Mouse (Mus musculus): ENCODE data around the gene Atp6v0c. TPM values are rescaled to one million over a fixed set of nuclear protein-coding genes. Genes with fewer than 3 reads are reported as not detected.

Gene Atp6v0c
- polyA plus RNA-seq, 1 experiment from 2014 or later = 783 TPM

GRCm38 (mm10) chr17:24201092-24201491 lies 31.6 kb upstream of the Atp6v0c start:
- no peak overlapping the region for H3K4me2 ChIP-seq (ENCODE audit: low read depth, low read length)

GRCm38 (mm10) chr17:24199741-24200140 lies 30.2 kb upstream of the Atp6v0c start:
- H3K4me1 ChIP-seq (ENCODE audit: control insufficient read depth, insufficient read depth, low read length) = peaks cover 39% of the 10 kb centered on the region
- no peaks in the 10 kb centered on the region; the same call in 1 of the 2 replicates for H3K36me3 ChIP-seq (ENCODE audit: control insufficient read depth, insufficient read depth, low read length)
- H3K9ac ChIP-seq (ENCODE audit: low read depth, low read length) = no peak overlapping the region
- ATAC-seq = no peak
- no peaks in the 10 kb centered on the region for H3K27me3 ChIP-seq (replicated peaks; ENCODE audit: control insufficient read depth, insufficient read depth, low read length)
- no peak overlapping the region for H3K4me2 ChIP-seq (ENCODE audit: low read depth, low read length)
- H3K4me3 ChIP-seq (ENCODE audit: low read length) = no peak overlapping the region
- no peaks in the 10 kb centered on the region for H3K9me3 ChIP-seq (ENCODE audit: control insufficient read depth, low read length)
- H3K27ac ChIP-seq (ENCODE audit: low read length) = no peak overlapping the region
- WGBS = 64% methylated on average over 4 of the region's 4 CpGs

More at GRCm38 (mm10) chr17:24201092-24201491, 31.6 kb upstream of the Atp6v0c start:
- Histone ChIP-seq H3K27me3 (replicated peaks; ENCODE audit: control insufficient read depth, insufficient read depth, low read length) (no peaks in the 10 kb centered on the region; the same call in 1 of the 2 replicates), H3K4me3 (ENCODE audit: low read length) (no peak overlapping the region), H3K4me1 (ENCODE audit: control insufficient read depth, insufficient read depth, low read length) (peaks cover 47% of the 10 kb centered on the region), H3K9ac (ENCODE audit: low read depth, low read length) (no peak overlapping the region), H3K9me3 (ENCODE audit: control insufficient read depth, low read length) (no peaks in the 10 kb centered on the region), H3K36me3 (ENCODE audit: control insufficient read depth, insufficient read depth, low read length) (no peaks in the 10 kb centered on the region; the same call in 1 of the 2 replicates), H3K27ac (ENCODE audit: low read length) (peak overlapping the region; percentile 55)
- ATAC-seq = peak; percentile 61
- 65% methylated on average over 4 of the region's 4 CpGs for WGBS

GRCm38 (mm10) chr17:24199252-24199651 lies 29.8 kb upstream of the Atp6v0c start:
- Histone ChIP-seq H3K9me3 (ENCODE audit: control insufficient read depth, low read length) (no peaks in the 10 kb centered on the region), H3K4me1 (ENCODE audit: control insufficient read depth, insufficient read depth, low read length) (peaks cover 35% of the 10 kb centered on the region), H3K27ac (ENCODE audit: low read length) (no peak overlapping the region), H3K36me3 (ENCODE audit: control insufficient read depth, insufficient read depth, low read length) (no peaks in the 10 kb centered on the region; the same call in 1 of the 2 replicates), H3K4me2 (ENCODE audit: low read depth, low read length) (no peak overlapping the region), H3K4me3 (ENCODE audit: low read length) (no peak overlapping the region), H3K27me3 (replicated peaks; ENCODE audit: control insufficient read depth, insufficient read depth, low read length) (no peaks in the 10 kb centered on the region), H3K9ac (ENCODE audit: low read depth, low read length) (no peak overlapping the region)
- WGBS = 82% methylated on average over 4 of the region's 4 CpGs
- no peak for ATAC-seq

GRCm38 (mm10) chr17:24197032-24197824 lies 27.7 kb upstream of the Atp6v0c start:
- no peak for ATAC-seq
- H3K4me3 ChIP-seq (ENCODE audit: low read length) = no peak overlapping the region
- H3K36me3 ChIP-seq (ENCODE audit: control insufficient read depth, insufficient read depth, low read length) = no peaks in the 10 kb centered on the region; the same call in 1 of the 2 replicates
- no peaks in the 10 kb centered on the region for H3K9me3 ChIP-seq (ENCODE audit: control insufficient read depth, low read length)
- H3K4me2 ChIP-seq (ENCODE audit: low read depth, low read length) = no peak overlapping the region
- no peak overlapping the region for H3K27ac ChIP-seq (ENCODE audit: low read length)
- H3K4me1 ChIP-seq (ENCODE audit: control insufficient read depth, insufficient read depth, low read length) = peaks cover 16% of the 10 kb centered on the region
- H3K27me3 ChIP-seq (replicated peaks; ENCODE audit: control insufficient read depth, insufficient read depth, low read length) = no peaks in the 10 kb centered on the region
- no peak overlapping the region for H3K9ac ChIP-seq (ENCODE audit: low read depth, low read length)
- 57% methylated on average over 15 of the region's 15 CpGs for WGBS

GRCm38 (mm10) chr17:24195349-24195748 lies 25.8 kb upstream of the Atp6v0c start:
- Histone ChIP-seq H3K9ac (ENCODE audit: low read depth, low read length) (no peak overlapping the region), H3K27me3 (replicated peaks; ENCODE audit: control insufficient read depth, insufficient read depth, low read length) (no peaks in the 10 kb centered on the region), H3K9me3 (ENCODE audit: control insufficient read depth, low read length) (no peaks in the 10 kb centered on the region), H3K36me3 (ENCODE audit: control insufficient read depth, insufficient read depth, low read length) (no peaks in the 10 kb centered on the region; the same call in 1 of the 2 replicates), H3K4me3 (ENCODE audit: low read length) (no peak overlapping the region), H3K4me2 (ENCODE audit: low read depth, low read length) (no peak overlapping the region), H3K4me1 (ENCODE audit: control insufficient read depth, insufficient read depth, low read length) (peaks cover 5% of the 10 kb centered on the region), H3K27ac (ENCODE audit: low read length) (no peak overlapping the region)
- WGBS = 61% methylated on average over 2 of the region's 2 CpGs
- ATAC-seq = no peak

GRCm38 (mm10) chr17:24193769-24194168 lies 24.3 kb upstream of the Atp6v0c start:
- H3K4me3 ChIP-seq (ENCODE audit: low read length) = no peak overlapping the region
- no peaks in the 10 kb centered on the region; the same call in 1 of the 2 replicates for H3K4me1 ChIP-seq (ENCODE audit: control insufficient read depth, insufficient read depth, low read length)
- no peaks in the 10 kb centered on the region for H3K9me3 ChIP-seq (ENCODE audit: control insufficient read depth, low read length)
- no peak for ATAC-seq
- no peak overlapping the region for H3K9ac ChIP-seq (ENCODE audit: low read depth, low read length)
- no peak overlapping the region for H3K4me2 ChIP-seq (ENCODE audit: low read depth, low read length)
- no peak overlapping the region for H3K27ac ChIP-seq (ENCODE audit: low read length)
- no peaks in the 10 kb centered on the region for H3K27me3 ChIP-seq (replicated peaks; ENCODE audit: control insufficient read depth, insufficient read depth, low read length)
- WGBS = 79% methylated on average over 5 of the region's 5 CpGs
- no peaks in the 10 kb centered on the region; the same call in 1 of the 2 replicates for H3K36me3 ChIP-seq (ENCODE audit: control insufficient read depth, insufficient read depth, low read length)

GRCm38 (mm10) chr17:24193268-24193667 lies 23.8 kb upstream of the Atp6v0c start:
- Histone ChIP-seq H3K9ac (ENCODE audit: low read depth, low read length) (no peak overlapping the region), H3K36me3 (ENCODE audit: control insufficient read depth, insufficient read depth, low read length) (no peaks in the 10 kb centered on the region; the same call in 1 of the 2 replicates), H3K27me3 (replicated peaks; ENCODE audit: control insufficient read depth, insufficient read depth, low read length) (no peaks in the 10 kb centered on the region), H3K4me3 (ENCODE audit: low read length) (no peak overlapping the region), H3K9me3 (ENCODE audit: control insufficient read depth, low read length) (no peaks in the 10 kb centered on the region), H3K27ac (ENCODE audit: low read length) (no peak overlapping the region), H3K4me1 (ENCODE audit: control insufficient read depth, insufficient read depth, low read length) (no peaks in the 10 kb centered on the region; the same call in 1 of the 2 replicates), H3K4me2 (ENCODE audit: low read depth, low read length) (no peak overlapping the region)
- WGBS = 88% methylated on average over 8 of the region's 8 CpGs
- no peak for ATAC-seq

- no peak for ATAC-seq
- H3K4me1 ChIP-seq (ENCODE audit: control insufficient read depth, insufficient read depth, low read length) = no peaks in the 10 kb centered on the region; the same call in 1 of the 2 replicates
These were observed 23.3 kb upstream of the Atp6v0c start for GRCm38 (mm10) chr17:24192848-24193247.

GRCm38 (mm10) chr17:24191481-24191880 lies 22.0 kb upstream of the Atp6v0c start:
- WGBS = 76% methylated on average over 4 of the region's 4 CpGs
- H3K9ac ChIP-seq (ENCODE audit: low read depth, low read length) = no peak overlapping the region

More at GRCm38 (mm10) chr17:24192848-24193247, 23.3 kb upstream of the Atp6v0c start:
- H3K4me3 ChIP-seq (ENCODE audit: low read length) = no peak overlapping the region
- H3K36me3 ChIP-seq (ENCODE audit: control insufficient read depth, insufficient read depth, low read length) = no peaks in the 10 kb centered on the region; the same call in 1 of the 2 replicates
- H3K27me3 ChIP-seq (replicated peaks; ENCODE audit: control insufficient read depth, insufficient read depth, low read length) = no peaks in the 10 kb centered on the region
- 77% methylated on average over 8 of the region's 8 CpGs for WGBS
- H3K27ac ChIP-seq (ENCODE audit: low read length) = no peak overlapping the region
- H3K4me2 ChIP-seq (ENCODE audit: low read depth, low read length) = no peak overlapping the region
- no peaks in the 10 kb centered on the region for H3K9me3 ChIP-seq (ENCODE audit: control insufficient read depth, low read length)
- H3K9ac ChIP-seq (ENCODE audit: low read depth, low read length) = no peak overlapping the region

More at GRCm38 (mm10) chr17:24191481-24191880, 22.0 kb upstream of the Atp6v0c start:
- Histone ChIP-seq H3K27ac (ENCODE audit: low read length) (no peak overlapping the region), H3K4me1 (ENCODE audit: control insufficient read depth, insufficient read depth, low read length) (no peaks in the 10 kb centered on the region), H3K36me3 (ENCODE audit: control insufficient read depth, insufficient read depth, low read length) (no peaks in the 10 kb centered on the region), H3K4me3 (ENCODE audit: low read length) (no peak overlapping the region), H3K27me3 (replicated peaks; ENCODE audit: control insufficient read depth, insufficient read depth, low read length) (no peaks in the 10 kb centered on the region), H3K9me3 (ENCODE audit: control insufficient read depth, low read length) (no peaks in the 10 kb centered on the region), H3K4me2 (ENCODE audit: low read depth, low read length) (no peak overlapping the region)
- ATAC-seq = no peak

All from intestine, embryonic 16.5 days (tissue).